Mouse (Mus musculus) spleen, postnatal 4 days (tissue): ENCODE data around the gene Rnf24.

Experiments
- DNase-seq, 2 experiments: peaks; one replicate each; pipeline ENCODE4 v3.0.0; 2022; ENCODE audit warnings: low spot score in 2 of 2

The Rnf24 gene

DNA sequence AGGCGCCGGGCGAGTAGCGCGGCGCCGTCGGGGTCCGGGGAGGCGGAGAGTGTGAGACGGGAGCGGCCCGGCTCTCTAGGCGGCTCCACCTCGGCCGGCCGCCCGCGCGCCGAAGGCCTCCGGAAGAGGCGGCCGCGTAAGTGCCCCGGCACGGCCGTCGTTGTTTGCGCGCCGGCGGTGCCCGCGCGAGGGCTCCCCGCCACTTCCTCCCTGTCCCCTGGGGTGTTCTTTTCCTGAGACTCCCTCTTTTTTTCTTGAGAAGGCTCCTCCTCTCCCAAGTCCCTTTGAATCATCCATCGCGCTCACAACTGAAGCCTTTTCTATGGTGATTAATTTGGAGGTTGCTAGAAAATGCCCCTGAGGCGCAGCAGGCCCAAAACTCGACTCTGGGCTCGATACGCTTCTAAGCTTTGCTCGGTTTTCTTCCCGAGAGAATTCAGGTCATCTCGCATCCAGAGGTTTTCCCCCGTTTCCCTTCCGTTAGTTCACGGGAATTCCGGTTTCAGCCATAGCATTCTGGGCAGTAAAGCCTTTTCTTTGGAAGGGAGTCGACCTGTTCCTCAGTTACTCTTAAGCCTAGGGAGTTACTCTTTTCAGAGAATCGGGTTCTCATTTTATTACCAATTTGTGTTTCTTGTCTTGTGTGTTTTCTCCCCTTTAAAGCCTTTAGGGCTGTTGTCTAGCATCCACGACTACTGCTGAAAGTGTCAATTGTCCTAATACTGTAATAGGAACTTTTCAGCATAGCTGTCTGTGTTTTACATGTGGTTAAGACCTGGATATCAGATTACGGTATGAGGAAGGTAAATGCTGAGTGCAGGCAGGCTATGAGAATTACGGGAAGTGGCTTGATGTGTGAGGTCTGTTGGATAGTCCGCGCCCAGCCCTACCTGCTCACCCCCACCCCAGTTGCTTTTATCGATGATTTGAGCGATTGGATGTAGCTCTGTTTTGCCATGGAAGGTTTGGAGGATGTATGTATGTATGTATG, 89.7 kb downstream of the Rnf24 start:
- no peak for DNase-seq

DNA sequence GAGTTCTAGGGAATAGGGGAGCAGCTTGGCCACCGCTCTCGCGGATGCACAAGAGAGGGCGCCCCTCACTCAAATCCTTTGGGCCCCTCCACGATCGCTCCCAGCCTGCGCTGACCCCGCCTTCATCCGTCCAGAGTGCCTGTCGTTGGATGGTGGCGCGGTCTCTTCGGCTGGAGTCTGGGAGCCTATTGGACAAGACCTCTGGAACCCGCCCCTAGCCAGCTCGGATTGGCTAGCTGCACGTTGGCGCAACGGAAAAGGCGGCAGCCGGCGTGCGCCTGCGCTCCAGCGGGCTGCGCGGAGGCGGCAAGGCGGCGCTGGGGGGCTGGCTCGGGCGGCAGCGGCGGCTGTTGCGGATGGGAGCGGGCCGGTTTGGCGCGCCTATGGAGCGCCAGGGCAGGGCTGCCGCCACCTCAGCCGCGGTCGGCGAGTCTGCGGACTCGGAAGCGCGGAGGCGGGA, 90.4 kb downstream of the Rnf24 start, which contains the start of gene Pank2:
Pank2 (plus strand) TSS at position 283 of the 460 bp plus-strand sequence.
- peak; percentile 97 for DNase-seq

GRCm38 (mm10) chr2:131261481-131262212, 91.0 kb downstream of the Rnf24 start:
- no peak for DNase-seq

GRCm38 (mm10) chr2:131260544-131261307, 92.0 kb downstream of the Rnf24 start:
- no peak for DNase-seq

- no peak for DNase-seq
Measured at GRCm38 (mm10) chr2:131258693-131259092, 94.0 kb downstream of the Rnf24 start.

- no peak for DNase-seq
Measured at GRCm38 (mm10) chr2:131255738-131256137, 97.0 kb downstream of the Rnf24 start.

DNA sequence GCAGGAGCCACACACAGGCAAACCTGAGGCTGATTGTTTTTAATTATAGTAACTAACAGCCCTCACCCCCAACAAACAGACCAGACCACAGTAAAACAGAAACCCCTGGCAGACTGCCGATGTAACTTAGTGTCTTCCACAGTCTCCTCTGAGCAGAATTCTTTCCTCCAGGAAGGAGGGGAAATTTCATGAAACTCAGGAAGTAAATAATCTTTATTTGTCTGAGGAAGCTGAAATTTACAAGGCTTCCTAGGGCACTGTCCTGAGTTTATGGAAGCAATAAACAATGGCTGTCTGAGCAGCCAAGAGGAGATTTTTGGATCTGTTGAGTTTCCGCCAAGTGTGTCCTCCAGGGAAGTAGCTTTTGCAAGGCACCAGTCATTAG, 98.4 kb downstream of the Rnf24 start:
- DNase-seq = no peak

GRCm38 (mm10) chr2:131253681-131254328, 98.9 kb downstream of the Rnf24 start:
- DNase-seq = peak; percentile 70 to 82
